Mouse (Mus musculus) MEL (cell line): ENCODE data around the gene Xpo4. TPM values are rescaled to one million over a fixed set of nuclear protein-coding genes. Genes with fewer than 3 reads are reported as not detected.

Experiments used
- DNase-seq: peaks from one replicate; pipeline ENCODE4 v3.0.0; 2011; ENCODE audit warnings: low read depth, low spot score
- H3K27ac ChIP-seq: 2 replicates; pipeline ENCODE4 v1.5.1; 2012; ENCODE audit warnings: low read depth, mild to moderate bottlenecking, control low read depth, low read length, moderate library complexity; ENCODE audit not compliant: control insufficient read depth
- H3K27me3 ChIP-seq, 2 experiments: fragments of 150-350 bp in 1 of 2; sonication (generic) in 1 of 2; 2 replicates each; pipeline ENCODE4 v1.6.1; 2012; ENCODE audit warnings: low read length in 2 of 2, mild to moderate bottlenecking in 2 of 2, improper control_type of control experiment in 1 of 2, moderate library complexity in 1 of 2; ENCODE audit not compliant: insufficient read depth in 2 of 2, control insufficient read depth in 1 of 2
- H3K36me3 ChIP-seq, 2 experiments: 2 replicates each; pipeline ENCODE4 v1.6.1; 2012 to 2014; ENCODE audit warnings: low read length in 2 of 2, improper control_type of control experiment in 1 of 2, inconsistent platforms in 1 of 2, mild to moderate bottlenecking in 1 of 2; ENCODE audit not compliant: insufficient read depth in 2 of 2, control insufficient read depth in 1 of 2
- H3K4me1 ChIP-seq, 2 experiments: fragments of 150-350 bp in 1 of 2; sonication (generic) in 1 of 2; 2 replicates each; pipeline ENCODE4 v1.6.1; 2012; ENCODE audit warnings: low read length in 2 of 2, improper control_type of control experiment in 1 of 2, mild to moderate bottlenecking in 1 of 2; ENCODE audit not compliant: insufficient read depth in 2 of 2, control insufficient read depth in 1 of 2
- H3K4me3 ChIP-seq, 2 experiments: fragments of 150-350 bp in 1 of 2; sonication (generic) in 1 of 2; 2 replicates each; pipeline ENCODE4 v1.5.1; 2012; ENCODE audit warnings: low read depth in 2 of 2, low read length in 2 of 2, mild to moderate bottlenecking in 2 of 2, moderate library complexity in 2 of 2, control low read depth in 1 of 2, improper control_type of control experiment in 1 of 2; ENCODE audit not compliant: control insufficient read depth in 1 of 2, insufficient read depth in 1 of 2
- H3K79me2 ChIP-seq: 2 replicates; pipeline ENCODE4 v1.6.1; 2012; ENCODE audit warnings: mild to moderate bottlenecking, low read length, moderate library complexity; ENCODE audit not compliant: control insufficient read depth, poor library complexity, insufficient read depth
- H3K9ac ChIP-seq: 2 replicates; pipeline ENCODE4 v1.6.1; 2012; ENCODE audit warnings: low read depth, mild to moderate bottlenecking, control low read depth, low read length, moderate library complexity; ENCODE audit not compliant: control insufficient read depth, poor library complexity, severe bottlenecking
- H3K9me3 ChIP-seq: fragments of 150-350 bp; sonication (generic); replicated peaks from 2 replicates; pipeline ENCODE4 v1.6.1; 2012; ENCODE audit warnings: mild to moderate bottlenecking, low read length, improper control_type of control experiment, moderate library complexity; ENCODE audit not compliant: insufficient read depth
- CHD1 ChIP-seq: IDR thresholded peaks from 2 replicates; pipeline ENCODE4 v1.6.1; 2012; ENCODE audit warnings: low read depth, mild to moderate bottlenecking, inconsistent platforms, low read length, improper control_type of control experiment
- CHD2 ChIP-seq: IDR thresholded peaks from 2 replicates; pipeline ENCODE4 v1.6.1; 2011; ENCODE audit warnings: low read length, improper control_type of control experiment
- CTCF ChIP-seq, 3 experiments: IDR thresholded peaks in 2 of 3; conservative IDR thresholded peaks in 1 of 3; 2 replicates each; pipeline ENCODE4 v1.5.1; 2011 to 2012; ENCODE audit warnings: low read length in 3 of 3, low read depth in 2 of 3, mild to moderate bottlenecking in 2 of 3, improper control_type of control experiment in 1 of 3, inconsistent platforms in 1 of 3, mixed read lengths in 1 of 3, moderate library complexity in 1 of 3; ENCODE audit not compliant: control insufficient read depth in 1 of 3, insufficient read depth in 1 of 3, poor library complexity in 1 of 3, severe bottlenecking in 1 of 3
- E2F4 ChIP-seq: IDR thresholded peaks from 2 replicates; pipeline ENCODE4 v1.6.1; 2011; ENCODE audit warnings: low read depth, low read length, improper control_type of control experiment, borderline replicate concordance
- ELF1 ChIP-seq: IDR thresholded peaks from 2 replicates; pipeline ENCODE4 v1.6.1; 2014; ENCODE audit warnings: low read depth, mild to moderate bottlenecking, inconsistent platforms, low read length, improper control_type of control experiment, moderate library complexity
- EP300 ChIP-seq, 2 experiments: IDR thresholded peaks; 2 replicates each; pipeline ENCODE4 v1.6.1; 2011; ENCODE audit warnings: improper control_type of control experiment in 2 of 2, low read length in 2 of 2, low read depth in 1 of 2, mild to moderate bottlenecking in 1 of 2
- ETS1 ChIP-seq: IDR thresholded peaks from 2 replicates; pipeline ENCODE4 v1.6.1; 2012; ENCODE audit warnings: low read depth, mild to moderate bottlenecking, inconsistent platforms, low read length, improper control_type of control experiment, moderate library complexity
- GABPA ChIP-seq: IDR thresholded peaks from 2 replicates; pipeline ENCODE4 v1.6.1; 2012; ENCODE audit warnings: low read depth, mild to moderate bottlenecking, inconsistent platforms, low read length, improper control_type of control experiment, moderate library complexity
- GATA1 ChIP-seq: IDR thresholded peaks from 2 replicates; pipeline ENCODE4 v1.6.1; 2011; ENCODE audit warnings: low read depth, low read length, improper control_type of control experiment
- HCFC1 ChIP-seq: IDR thresholded peaks from 2 replicates; pipeline ENCODE4 v1.6.1; 2012; ENCODE audit warnings: low read depth, mild to moderate bottlenecking, inconsistent platforms, low read length, improper control_type of control experiment, moderate library complexity
- KAT2A ChIP-seq: conservative IDR thresholded peaks from 2 replicates; pipeline ENCODE4 v1.6.1; 2012; ENCODE audit warnings: low read depth, low read length, improper control_type of control experiment, inconsistent platforms
- MAFK ChIP-seq: IDR thresholded peaks from 2 replicates; pipeline ENCODE4 v1.6.1; 2011; ENCODE audit warnings: low read depth, mild to moderate bottlenecking, low read length, improper control_type of control experiment, borderline replicate concordance
- MAZ ChIP-seq: IDR thresholded peaks from 2 replicates; pipeline ENCODE4 v1.6.1; 2012; ENCODE audit warnings: low read depth, mild to moderate bottlenecking, inconsistent platforms, low read length, improper control_type of control experiment
- MXI1 ChIP-seq: IDR thresholded peaks from 2 replicates; pipeline ENCODE4 v1.6.1; 2011; ENCODE audit warnings: mild to moderate bottlenecking, low read depth, low read length, improper control_type of control experiment
- MYB ChIP-seq: IDR thresholded peaks from 2 replicates; pipeline ENCODE4 v1.6.1; 2011; ENCODE audit warnings: mild to moderate bottlenecking, low read depth, low read length, improper control_type of control experiment
- MYC ChIP-seq: IDR thresholded peaks from 2 replicates; pipeline ENCODE4 v1.6.1; 2011; ENCODE audit warnings: low read depth, mild to moderate bottlenecking, low read length, improper control_type of control experiment, moderate library complexity
- NELFE ChIP-seq: IDR thresholded peaks from 2 replicates; pipeline ENCODE4 v1.6.1; 2011; ENCODE audit warnings: low read depth, low read length, improper control_type of control experiment
- NRF1 ChIP-seq: IDR thresholded peaks from 2 replicates; pipeline ENCODE4 v1.6.1; 2014; ENCODE audit warnings: low read depth, mild to moderate bottlenecking, inconsistent platforms, low read length, improper control_type of control experiment, moderate library complexity; ENCODE audit not compliant: poor library complexity, insufficient read depth, severe bottlenecking
- POLR2A ChIP-seq, 2 experiments: IDR thresholded peaks; 2 replicates each; pipeline ENCODE4 v1.6.1; 2011 to 2012; ENCODE audit warnings: low read length in 2 of 2, mild to moderate bottlenecking in 2 of 2, control low read depth in 1 of 2, improper control_type of control experiment in 1 of 2, low read depth in 1 of 2, moderate library complexity in 1 of 2; ENCODE audit not compliant: control insufficient read depth in 1 of 2, insufficient read depth in 1 of 2, poor library complexity in 1 of 2
- POLR2AphosphoS2 ChIP-seq: IDR thresholded peaks from 2 replicates; pipeline ENCODE4 v1.6.1; 2011; ENCODE audit warnings: low read length, improper control_type of control experiment
- POLR2AphosphoS5 ChIP-seq: IDR thresholded peaks from 2 replicates; pipeline ENCODE4 v1.6.1; 2012; ENCODE audit warnings: low read depth, borderline replicate concordance, mild to moderate bottlenecking, inconsistent platforms, low read length, moderate library complexity, mixed read lengths
- RAD21 ChIP-seq: IDR thresholded peaks from 2 replicates; pipeline ENCODE4 v1.6.1; 2011; ENCODE audit warnings: mild to moderate bottlenecking, low read depth, low read length, improper control_type of control experiment
- RCOR1 ChIP-seq: IDR thresholded peaks from 2 replicates; pipeline ENCODE4 v1.6.1; 2012; ENCODE audit warnings: low read depth, mild to moderate bottlenecking, inconsistent platforms, low read length, improper control_type of control experiment
- SIN3A ChIP-seq: IDR thresholded peaks from 2 replicates; pipeline ENCODE4 v1.6.1; 2012; ENCODE audit warnings: low read length, improper control_type of control experiment, inconsistent platforms
- SMC3 ChIP-seq: IDR thresholded peaks from 2 replicates; pipeline ENCODE4 v1.6.1; 2011; ENCODE audit warnings: low read depth, low read length, improper control_type of control experiment
- TAL1 ChIP-seq: IDR thresholded peaks from 2 replicates; pipeline ENCODE4 v1.6.1; 2012; ENCODE audit warnings: mild to moderate bottlenecking, inconsistent platforms, low read length, moderate library complexity, mixed read lengths
- TBP ChIP-seq: IDR thresholded peaks from 2 replicates; pipeline ENCODE4 v1.8.0; 2011; ENCODE audit warnings: low read depth, low read length, improper control_type of control experiment
- TCF12 ChIP-seq: IDR thresholded peaks from 2 replicates; pipeline ENCODE4 v1.6.1; 2014; ENCODE audit warnings: low read depth, mild to moderate bottlenecking, inconsistent platforms, low read length, improper control_type of control experiment, moderate library complexity
- UBTF ChIP-seq: IDR thresholded peaks from 2 replicates; pipeline ENCODE4 v1.6.1; 2012; ENCODE audit warnings: low read depth, mild to moderate bottlenecking, inconsistent platforms, low read length, improper control_type of control experiment, moderate library complexity, borderline replicate concordance; ENCODE audit not compliant: insufficient read depth
- USF1 ChIP-seq: IDR thresholded peaks from 2 replicates; pipeline ENCODE4 v1.6.1; 2014; ENCODE audit warnings: low read depth, mild to moderate bottlenecking, inconsistent platforms, low read length, improper control_type of control experiment, moderate library complexity
- USF2 ChIP-seq, 2 experiments: IDR thresholded peaks; 2 replicates each; pipeline ENCODE4 v1.6.1; 2011 to 2012; ENCODE audit warnings: improper control_type of control experiment in 2 of 2, low read length in 2 of 2, borderline replicate concordance in 1 of 2, inconsistent platforms in 1 of 2, low read depth in 1 of 2, mild to moderate bottlenecking in 1 of 2; ENCODE audit not compliant: insufficient read depth in 1 of 2
- ZC3H11A ChIP-seq: IDR thresholded peaks from 2 replicates; pipeline ENCODE4 v1.6.1; 2012; ENCODE audit warnings: low read depth, mild to moderate bottlenecking, inconsistent platforms, low read length, improper control_type of control experiment
- ZKSCAN1 ChIP-seq: IDR thresholded peaks from 2 replicates; pipeline ENCODE4 v1.6.1; 2012; ENCODE audit warnings: low read depth, mild to moderate bottlenecking, inconsistent platforms, low read length, improper control_type of control experiment, moderate library complexity
- ZMIZ1 ChIP-seq: IDR thresholded peaks from 2 replicates; pipeline ENCODE4 v1.6.1; 2012; ENCODE audit warnings: low read depth, mild to moderate bottlenecking, inconsistent platforms, low read length, improper control_type of control experiment, moderate library complexity
- ZNF384 ChIP-seq: IDR thresholded peaks from 2 replicates; pipeline ENCODE4 v1.6.1; 2012; ENCODE audit warnings: low read depth, mild to moderate bottlenecking, inconsistent platforms, low read length, improper control_type of control experiment
- polyA plus RNA-seq, 2 experiments: library from polyadenylated mRNA; stranded (reverse) in 1 of 2; unstranded in 1 of 2; fragments of >175 nt in 1 of 2; fragments of >200 nt in 1 of 2; gene quantifications; 2 replicates each; pipeline versions ENCODE4 v1.2.1 to v1.2.4; 2012; ENCODE audit warnings: low replicate concordance in 2 of 2, low read depth in 1 of 2; ENCODE audit not compliant: insufficient read length in 2 of 2, insufficient read depth in 1 of 2, missing spikeins in 1 of 2
- total RNA-seq: library from RNA; depleted of rRNA; stranded (reverse); fragments of 300-350 nt; gene quantifications from 2 replicates; pipeline ENCODE4 v1.2.3, GENCODE M21; 2012

The Xpo4 gene
- total and polyA plus RNA-seq, 3 experiments, result 32.3 to 46.5 TPM; not detected in 1

GRCm38 (mm10) chr14:57571155-57572133 lies 93.8 kb downstream of the Xpo4 start, which contains the start of gene Eef1akmt1:
Eef1akmt1 (minus strand) TSS chr14:57571612.
- H3K4me1 ChIP-seq, result peaks cover 6 to 16% of the 10 kb centered on the region in 2 experiments
- no peaks in the 10 kb centered on the region; the same call in 1 of the 2 replicates for H3K79me2 ChIP-seq
- H3K27ac ChIP-seq, result peak within 1 kb of the TSS; percentile 78
- peak; percentile 96 for DNase-seq
- H3K36me3 ChIP-seq, result peaks cover 0 to 12% of the 10 kb centered on the region in 2 experiments; a peak in 3 of 4 replicates
- H3K27me3 ChIP-seq, result no peaks in the 10 kb centered on the region
- H3K9ac ChIP-seq, result peak within 1 kb of the TSS; percentile 76
- H3K4me3 ChIP-seq, result peak within 1 kb of the TSS; percentile 77 to 90
- H3K9me3 ChIP-seq, result no peaks in the 10 kb centered on the region
- TF ChIP-seq POLR2A (IDR thresholded peaks at IDR 0.05; ENCODE audit: control insufficient read depth in 1 of 2, insufficient read depth in 1 of 2, low read depth in 1 of 2, low read length in 2 of 2, poor library complexity in 1 of 2), result peak; percentile 95 to 97
- TF ChIP-seq E2F4, result peak; percentile 68; the same call in 1 of the 2 replicates
- TF ChIP-seq ZC3H11A, result no peak
- 0 out of 2 replicates have a peak, but pooled peaks have one; percentile 37 for TF ChIP-seq KAT2A
- TF ChIP-seq POLR2AphosphoS5, result no peak
- TF ChIP-seq NRF1, result peak; percentile 89
- no peak for TF ChIP-seq USF2 (IDR thresholded peaks at IDR 0.05; ENCODE audit: borderline replicate concordance in 1 of 2, insufficient read depth in 1 of 2, low read depth in 1 of 2, low read length in 2 of 2)
- TF ChIP-seq TBP, result peak; percentile 79
- TF ChIP-seq UBTF, result no peak
- TF ChIP-seq GATA1, result peak; percentile 57
- TF ChIP-seq MYB, result no peak
- TF ChIP-seq HCFC1, result peak; percentile 81
- TF ChIP-seq SMC3, result no peak; the same call in 1 of the 2 replicates
- TF ChIP-seq MXI1, result peak; percentile 61
- TF ChIP-seq TAL1, result no peak
- no peak; a peak in 1 of 4 replicates for TF ChIP-seq EP300 (IDR thresholded peaks at IDR 0.05; ENCODE audit: low read depth in 1 of 2, low read length in 2 of 2)
- TF ChIP-seq TCF12, result peak; percentile 46; the same call in 1 of the 2 replicates
- TF ChIP-seq MYC, result peak; percentile 65; the same call in 1 of the 2 replicates
- TF ChIP-seq GABPA, result no peak
- peak; percentile 79 for TF ChIP-seq ELF1
- TF ChIP-seq USF1, result no peak
- TF ChIP-seq ZNF384, result no peak
- TF ChIP-seq ZMIZ1, result peak; percentile 86
- TF ChIP-seq MAFK, result no peak
- peak; percentile 82; the same call in 1 of the 2 replicates for TF ChIP-seq MAZ
- peak; percentile 78 for TF ChIP-seq RCOR1
- TF ChIP-seq ZKSCAN1, result no peak
- peak; percentile 87 for TF ChIP-seq SIN3A
- TF ChIP-seq NELFE, result peak; percentile 96
- no peak for TF ChIP-seq RAD21
- TF ChIP-seq POLR2AphosphoS2, result peak; percentile 98
- no peak for TF ChIP-seq CHD1
- no peak for TF ChIP-seq CTCF (IDR thresholded peaks at IDR 0.05 in 2 of 3, conservative IDR thresholded peaks at IDR 0.05 in 1 of 3; ENCODE audit: control insufficient read depth in 1 of 3, insufficient read depth in 1 of 3, low read depth in 2 of 3, low read length in 3 of 3, poor library complexity in 1 of 3, severe bottlenecking in 1 of 3)
- peak; percentile 65 for TF ChIP-seq CHD2
- TF ChIP-seq ETS1, result 0 out of 2 replicates have a peak, but pooled peaks have one; percentile 25
